8 mouse cellular contexts compared by ENCODE assay signal in the genomic region with DNA sequence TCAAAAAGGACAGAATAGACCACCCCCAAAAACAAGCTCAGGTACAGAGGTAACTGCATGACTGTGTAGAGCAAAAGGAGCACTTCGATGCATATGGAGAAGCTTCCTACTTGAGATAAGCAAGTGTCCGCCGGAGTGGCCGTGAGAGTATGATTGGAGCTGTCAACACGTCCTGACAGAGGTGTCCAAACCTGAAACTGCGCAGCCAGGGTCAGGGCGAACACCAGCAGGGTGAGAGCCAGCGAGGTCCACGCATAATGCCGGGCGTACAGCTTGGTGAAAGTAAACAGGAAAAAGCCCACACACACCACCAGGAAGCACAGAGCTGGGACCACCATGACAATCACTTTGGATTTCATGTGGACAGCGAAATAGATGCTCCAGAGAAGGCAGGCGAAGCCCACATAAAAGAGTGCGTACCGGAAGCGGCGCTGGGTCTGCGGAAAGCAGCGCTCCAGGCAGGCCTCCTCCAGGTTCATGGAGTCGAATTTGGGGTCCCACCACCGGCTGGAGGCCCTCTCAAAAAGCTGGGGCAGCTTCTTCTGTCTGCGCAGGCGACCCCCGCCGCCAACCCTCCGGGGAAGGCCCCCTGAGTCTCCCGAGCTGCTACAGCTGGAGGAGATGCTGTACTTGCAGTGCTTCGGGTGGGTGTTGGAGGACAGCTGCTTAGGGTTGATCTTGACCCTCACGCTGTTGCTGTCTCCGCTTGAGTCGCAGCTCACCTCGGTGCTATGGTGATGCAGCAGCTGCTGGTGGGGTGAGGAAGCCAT. TPM values are rescaled to one million over a fixed set of nuclear protein-coding genes. Genes with fewer than 3 reads are reported as not detected.
A peak's percentile ranks its signal among the peaks of the same experiment; 100 is the strongest.
DNase-seq lines count a peak whose midpoint lies in the region; ATAC-seq and TF ChIP-seq lines count a peak whose summit lies in the region.

No protein-coding gene starts in this region.

- no peak for ATAC-seq in CD4-positive, CD25-positive, alpha-beta regulatory T cell, adult 4 months
- ATAC-seq in hindbrain, embryonic 12.5 days (ENCODE audit: low FRiP score): no peak; the same call in 1 of the 2 replicates
- no peak for ATAC-seq in liver, embryonic 16.5 days (ENCODE audit: low read depth)

- H3K9ac ChIP-seq in hindbrain, embryonic 12.5 days: peak overlapping the region; percentile 86
- peak overlapping the region; percentile 72 for H3K9ac ChIP-seq in liver, embryonic 16.5 days (ENCODE audit: low read depth, low read length)

- H3K4me1 ChIP-seq in spleen, adult 2 months (ENCODE audit: control insufficient read depth, insufficient read depth, insufficient read length): peaks cover 6% of the 10 kb centered on the region; the same call in 1 of the 2 replicates
- peaks cover 35% of the 10 kb centered on the region for H3K4me1 ChIP-seq in hindbrain, embryonic 12.5 days
- H3K4me1 ChIP-seq in liver, embryonic 16.5 days (ENCODE audit: control insufficient read depth, low read depth, low read length): peaks cover 22% of the 10 kb centered on the region

- no peak for TF ChIP-seq POLR2A in spleen, adult 2 months (IDR thresholded peaks at IDR 0.05; ENCODE audit: low read depth, low read length)

- no peaks in the 10 kb centered on the region for H3K36me3 ChIP-seq in spleen, adult 2 months (ENCODE audit: control insufficient read depth, insufficient read depth, low read length)
- no peaks in the 10 kb centered on the region for H3K36me3 ChIP-seq in hindbrain, embryonic 12.5 days
- no peaks in the 10 kb centered on the region for H3K36me3 ChIP-seq in liver, embryonic 16.5 days (ENCODE audit: control insufficient read depth, insufficient read depth)

- TF ChIP-seq CTCF in spleen, adult 2 months (IDR thresholded peaks at IDR 0.05; ENCODE audit: extremely low read depth, insufficient read depth, insufficient read length, insufficient replicate concordance): no peak

- peak; percentile 7 for DNase-seq in CD4-positive, CD25-positive, alpha-beta regulatory T cell, adult 2 months (ENCODE audit: low read depth, low spot score)
- DNase-seq in spleen, adult 2 months (ENCODE audit: low read depth in 1 of 2, low spot score in 2 of 2): no peak
- DNase-seq in spleen, postnatal 10 days (ENCODE audit: low spot score in 2 of 2): no peak
- peak; percentile 46 for DNase-seq in retina, embryonic 14.5 days (ENCODE audit: low spot score)
- no peak for DNase-seq in adrenal gland, postnatal 10 days

- H3K27ac ChIP-seq in spleen, adult 2 months (ENCODE audit: insufficient read depth, low read length): no peak overlapping the region
- H3K27ac ChIP-seq in hindbrain, embryonic 12.5 days: no peak overlapping the region
- H3K27ac ChIP-seq in liver, embryonic 16.5 days (ENCODE audit: low read length): no peak overlapping the region; the same call in 1 of the 2 replicates

- H3K27me3 ChIP-seq in spleen, adult 2 months (ENCODE audit: control insufficient read depth, insufficient read depth, low read length): peaks cover 5% of the 10 kb centered on the region; the same call in 1 of the 2 replicates
- H3K27me3 ChIP-seq in hindbrain, embryonic 12.5 days: peaks cover 19% of the 10 kb centered on the region
- peaks cover 5% of the 10 kb centered on the region; the same call in 1 of the 2 replicates for H3K27me3 ChIP-seq in liver, embryonic 16.5 days (ENCODE audit: control insufficient read depth, insufficient read depth, low read depth, low read length)

- peak overlapping the region; percentile 90 for H3K4me2 ChIP-seq in hindbrain, embryonic 12.5 days (replicated peaks)
- H3K4me2 ChIP-seq in liver, embryonic 16.5 days (ENCODE audit: low read depth, low read length): peak overlapping the region; percentile 93

- 54% methylated on average over 32 of the region's 32 CpGs for WGBS in spleen, adult 2 months
- 13% methylated on average over 32 of the region's 32 CpGs for whole genome bisulfite sequencing in hindbrain, embryonic 12.5 days
- WGBS in liver, embryonic 16.5 days (ENCODE audit: insufficient replicate concordance): 17% methylated on average over 32 of the region's 32 CpGs

- H3K9me3 ChIP-seq in hindbrain, embryonic 12.5 days (replicated peaks): no peaks in the 10 kb centered on the region
- H3K9me3 ChIP-seq in liver, embryonic 16.5 days (replicated peaks; ENCODE audit: control insufficient read depth, low read length): no peaks in the 10 kb centered on the region

- peak overlapping the region; percentile 66 for H3K4me3 ChIP-seq in spleen, adult 2 months (ENCODE audit: extremely low read depth, insufficient read depth, insufficient read length)
- peak overlapping the region; percentile 85 for H3K4me3 ChIP-seq in hindbrain, embryonic 12.5 days
- peak overlapping the region; percentile 76 for H3K4me3 ChIP-seq in liver, embryonic 16.5 days (ENCODE audit: low read depth, low read length)

RNA-seq across cellular contexts. Expression of gene Adcy9, which starts 1.3 kb away (rescaled TPM):
- under 1 TPM; 0.52 to 0.70 TPM for polyA plus RNA-seq in CD4-positive, CD25-positive, alpha-beta regulatory T cell, adult 4 months (2017; shearing (Covaris generic))
- polyA plus RNA-seq in spleen, adult 2 months (2012; rRNA removed): 3.3 and 3.5 TPM in 2 replicates
- 2.8 and 3.5 TPM in 2 replicates for polyA plus RNA-seq in hindbrain, embryonic 12.5 days (2016; fragmentation: Nextera tagmentation; extraction: Ambion mirVana)
- 0.48 and 0.65 TPM in 2 replicates for polyA plus RNA-seq in liver, embryonic 16.5 days (2015; fragmentation: Nextera tagmentation; extraction: Ambion mirVana)
- 10 to 100 TPM; 31.4 to 36.2 TPM for total RNA-seq in adrenal gland, postnatal 10 days (2021)

Comparison
In these comparisons a context has a peak if more than half of its experiments do, and no peak if none do; other contexts are left out.
1. DNase-seq: peak in CD4-positive, CD25-positive, alpha-beta regulatory T cell, adult 2 months (single experiment) and retina, embryonic 14.5 days (single experiment); none in spleen, adult 2 months (0 of 2), spleen, postnatal 10 days (0 of 2) and adrenal gland, postnatal 10 days (single experiment).
2. Peak in every context shown above with its lines, with median percentiles within 50 percentile points of each other: H3K4me3 ChIP-seq.